Mouse (Mus musculus) layer of hippocampus, postnatal 25 days (tissue): ENCODE results near the gene 0610037L13Rik. TPM values are rescaled to one million over a fixed set of nuclear protein-coding genes. Genes with fewer than 3 reads are reported as not detected.
A peak's percentile ranks its signal among the peaks of the same experiment; 100 is the strongest.

Experiments used
- DNase-seq, 2 experiments: peaks; one replicate each; pipeline ENCODE4 v3.0.0; 2022; ENCODE audit warnings: mixed read lengths in 2 of 2, low spot score in 1 of 2; ENCODE audit errors: extremely low spot score in 1 of 2
- total RNA-seq, 2 experiments: library from RNA; stranded (reverse); gene quantifications; 2 replicates each; pipeline ENCODE4 v1.2.3; 2021

The 0610037L13Rik gene
- total RNA-seq, result 10 to 100 TPM; 64.8 to 71.3 TPM

GRCm38 (mm10) chr4:107889731-107890432 is at the start of gene 0610037L13Rik:
Gene 0610037L13Rik (plus strand): TSS chr4:107889813.
- peak; percentile 82 to 90 for DNase-seq

- no peak for DNase-seq
These were observed 45.9 kb upstream of the 0610037L13Rik start for GRCm38 (mm10) chr4:107843687-107844086.

- DNase-seq, result peak; percentile 90 to 97
These were observed 44.6 kb upstream of the 0610037L13Rik start for GRCm38 (mm10) chr4:107844971-107845370.

- no peak for DNase-seq
These were observed 42.8 kb upstream of the 0610037L13Rik start for GRCm38 (mm10) chr4:107846795-107847194.

- DNase-seq, result no peak
These were observed 41.1 kb upstream of the 0610037L13Rik start for GRCm38 (mm10) chr4:107848546-107848945.

GRCm38 (mm10) chr4:107849621-107850020 is 40.0 kb upstream of the 0610037L13Rik start:
- no peak for DNase-seq

- DNase-seq, result no peak
These were observed 39.5 kb upstream of the 0610037L13Rik start for GRCm38 (mm10) chr4:107850091-107850490.

GRCm38 (mm10) chr4:107853333-107853732 is 36.3 kb upstream of the 0610037L13Rik start:
- no peak for DNase-seq

GRCm38 (mm10) chr4:107853836-107854235 is 35.8 kb upstream of the 0610037L13Rik start:
- DNase-seq, result no peak

- DNase-seq, result no peak
These were observed 32.5 kb upstream of the 0610037L13Rik start for GRCm38 (mm10) chr4:107856958-107857686.

- DNase-seq, result no peak
These were observed 30.6 kb upstream of the 0610037L13Rik start for GRCm38 (mm10) chr4:107858995-107859394.

GRCm38 (mm10) chr4:107864866-107865265 is 24.7 kb upstream of the 0610037L13Rik start:
- DNase-seq, result no peak

GRCm38 (mm10) chr4:107879254-107880050 is 10.2 kb upstream of the 0610037L13Rik start, which contains the start of gene Magoh:
Gene Magoh (plus strand): TSS chr4:107879755.
- peak; percentile 87 to 97 for DNase-seq

GRCm38 (mm10) chr4:107881631-107882030 is 8.0 kb upstream of the 0610037L13Rik start:
- DNase-seq, result no peak

- no peak for DNase-seq
These were observed 3.2 kb upstream of the 0610037L13Rik start for GRCm38 (mm10) chr4:107886371-107886770.

GRCm38 (mm10) chr4:107889385-107889730 is 255 bp upstream of the 0610037L13Rik start:
- peak in 1 of 2 experiments; percentile 24 for DNase-seq

- no peak for DNase-seq
These were observed 3.0 kb downstream of the 0610037L13Rik start for GRCm38 (mm10) chr4:107892663-107893062.

- no peak for DNase-seq
These were observed 9.8 kb downstream of the 0610037L13Rik start for GRCm38 (mm10) chr4:107899211-107899927.

GRCm38 (mm10) chr4:107900206-107900605 is 10.6 kb downstream of the 0610037L13Rik start:
- DNase-seq, result no peak

- DNase-seq, result no peak
These were observed 14.6 kb downstream of the 0610037L13Rik start for GRCm38 (mm10) chr4:107904252-107904651.
